Mouse (Mus musculus) ovary, postnatal 10 days (tissue): ENCODE results near the gene Slf2.

ENCODE experiments used
- DNase-seq: peaks from one replicate; pipeline ENCODE4 v3.0.0; 2022; ENCODE audit warnings: low spot score

Gene Slf2

GRCm38 (mm10) chr19:45012636-45013035 is 81.7 kb downstream of the Slf2 start:
- no peak for DNase-seq

GRCm38 (mm10) chr19:45013581-45014225 is 82.8 kb downstream of the Slf2 start:
- no peak for DNase-seq

GRCm38 (mm10) chr19:45014335-45014971 is 83.5 kb downstream of the Slf2 start, which contains the start of gene Lzts2:
TSS of gene Lzts2 (plus strand) at chr19:45014414.
- no peak for DNase-seq

- DNase-seq = no peak
Measured at GRCm38 (mm10) chr19:45014981-45015402, 84.0 kb downstream of the Slf2 start.

GRCm38 (mm10) chr19:45015518-45016281 is 84.7 kb downstream of the Slf2 start:
- DNase-seq = no peak

- DNase-seq = peak; percentile 63
Measured at GRCm38 (mm10) chr19:45016341-45017215, 85.6 kb downstream of the Slf2 start.

GRCm38 (mm10) chr19:45017216-45017771 is 86.3 kb downstream of the Slf2 start:
- DNase-seq = peak; percentile 84

GRCm38 (mm10) chr19:45017909-45018308 is 87.0 kb downstream of the Slf2 start:
- DNase-seq = peak; percentile 84

GRCm38 (mm10) chr19:45018351-45018831 is 87.4 kb downstream of the Slf2 start:
- no peak for DNase-seq

- DNase-seq = no peak
Measured at GRCm38 (mm10) chr19:45020348-45020747, 89.4 kb downstream of the Slf2 start.

GRCm38 (mm10) chr19:45021362-45021761 is 90.4 kb downstream of the Slf2 start:
- no peak for DNase-seq

GRCm38 (mm10) chr19:45023993-45024392 is 93.0 kb downstream of the Slf2 start:
- no peak for DNase-seq

GRCm38 (mm10) chr19:45024775-45025174 is 93.8 kb downstream of the Slf2 start:
- no peak for DNase-seq

GRCm38 (mm10) chr19:45025937-45026568 is 95.1 kb downstream of the Slf2 start:
- DNase-seq = no peak

GRCm38 (mm10) chr19:45026958-45027670 is 96.2 kb downstream of the Slf2 start:
- DNase-seq = no peak

- DNase-seq = no peak
Measured at GRCm38 (mm10) chr19:45027848-45028247, 96.9 kb downstream of the Slf2 start.

GRCm38 (mm10) chr19:45028746-45029145 is 97.8 kb downstream of the Slf2 start:
- DNase-seq = no peak

GRCm38 (mm10) chr19:45029571-45029970 is 98.6 kb downstream of the Slf2 start:
- DNase-seq = no peak

- no peak for DNase-seq
Measured at GRCm38 (mm10) chr19:45030111-45030510, 99.2 kb downstream of the Slf2 start.
